Mouse (Mus musculus) Patski (cell line): ENCODE data around the gene Atpaf1. TPM values are rescaled to one million over a fixed set of nuclear protein-coding genes. Genes with fewer than 3 reads are reported as not detected.
A peak's percentile ranks its signal among the peaks of the same experiment; 100 is the strongest.

ENCODE experiments used
- ATAC-seq: fragments of 100-300 bp; one replicate; pipeline ENCODE4 v1.8.0; 2021
- CTCF ChIA-PET: fragments of 350-600 bp; sonication (Branson Sonifier 250); formaldehyde crosslinking; loops from one replicate; lab custom pipeline; 2022; ENCODE audit warnings: inconsistent platforms; lab: Charles Lee
- POLR2A ChIA-PET: fragments of 350-600 bp; sonication (Branson Sonifier 250); formaldehyde crosslinking; loops from one replicate; lab custom pipeline; 2022; ENCODE audit warnings: antibody characterized with exemption, inconsistent platforms; lab: Charles Lee
- DNase-seq: peaks from one replicate; pipeline ENCODE4 v3.0.0-alpha.2; 2011; ENCODE audit warnings: low read depth, low spot score
- H3K27me3 ChIP-seq: fragments of 371-371 bp; one replicate; pipeline ENCODE4 v1.5.1; 2021
- CTCF ChIP-seq: fragments of 100-300 bp; IDR thresholded peaks from one replicate; pipeline ENCODE4 v1.5.1; 2021
- in situ Hi-C: fragments of 300-500 bp; cut with MboI; formaldehyde crosslinking; loops from 3 replicates; pipeline ENCODE4 v1.11.1; 2018; ENCODE audit warnings: low pct_unique_long_range_greater_than_20kb, mixed read lengths
- polyA plus RNA-seq: library from polyadenylated mRNA; unstranded; gene quantifications from one replicate; pipeline ENCODE4 v1.2.3, GENCODE M21; 2021

Atpaf1 gene
- polyA plus RNA-seq, 1 experiment from 2014 or later = 28.5 TPM

DNA sequence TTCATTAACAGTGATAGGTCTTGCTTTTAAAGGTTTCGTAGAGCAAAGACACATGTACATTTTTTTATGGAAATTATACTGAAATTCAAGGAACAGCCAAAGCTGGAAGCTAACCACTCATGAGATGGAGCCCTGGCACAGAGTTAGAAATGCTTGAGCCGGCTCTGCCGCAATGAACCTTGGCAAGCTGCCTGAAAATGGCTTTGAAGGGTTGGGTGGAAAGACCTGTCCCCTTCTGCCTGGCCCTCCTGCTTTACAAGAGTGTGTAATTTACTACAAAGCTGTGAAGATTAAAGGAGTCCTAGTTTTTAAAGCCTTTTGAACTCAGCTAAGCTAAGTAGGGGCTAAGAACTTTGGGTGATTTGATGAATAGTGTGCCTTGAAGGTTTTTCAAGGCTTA, 23.4 kb upstream of the Atpaf1 start:
- TF ChIP-seq CTCF = no peak
- no peak for ATAC-seq
- no peak for DNase-seq
- CTCF ChIA-PET = no interaction called here
- in situ Hi-C loops = no loop called here
- POLR2A ChIA-PET = no interaction called here
- no peaks in the 10 kb centered on the region for H3K27me3 ChIP-seq

DNA sequence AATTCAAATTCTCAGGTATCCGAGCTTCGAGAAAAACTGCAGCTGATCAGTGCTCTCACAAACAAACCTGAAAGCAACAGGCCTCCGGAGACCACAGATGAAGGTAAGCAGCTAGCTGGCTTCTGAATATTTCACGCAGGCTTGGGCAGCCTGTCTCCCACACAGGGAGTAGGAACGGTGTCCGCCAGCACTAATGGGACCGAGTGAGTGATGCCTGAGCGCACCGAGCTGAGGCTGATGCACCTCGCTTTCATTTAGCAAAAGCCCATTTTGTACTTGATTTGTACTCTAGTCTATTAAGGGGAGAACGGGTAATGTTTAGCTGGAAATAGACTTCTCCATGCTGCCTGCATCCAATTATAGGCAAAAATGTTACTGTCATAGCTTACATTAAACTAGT, 20.0 kb upstream of the Atpaf1 start:
- POLR2A ChIA-PET = no interaction called here
- CTCF ChIA-PET = interaction anchor here (1.1 to 1.4 kb wide), 3 partner anchors 12 to 22 kb away, joined by 3 read pairs; no protein-coding TSS in a partner anchor
- TF ChIP-seq CTCF = no peak
- H3K27me3 ChIP-seq = no peaks in the 10 kb centered on the region
- in situ Hi-C loops = no loop called here
- DNase-seq = no peak
- no peak for ATAC-seq

DNA sequence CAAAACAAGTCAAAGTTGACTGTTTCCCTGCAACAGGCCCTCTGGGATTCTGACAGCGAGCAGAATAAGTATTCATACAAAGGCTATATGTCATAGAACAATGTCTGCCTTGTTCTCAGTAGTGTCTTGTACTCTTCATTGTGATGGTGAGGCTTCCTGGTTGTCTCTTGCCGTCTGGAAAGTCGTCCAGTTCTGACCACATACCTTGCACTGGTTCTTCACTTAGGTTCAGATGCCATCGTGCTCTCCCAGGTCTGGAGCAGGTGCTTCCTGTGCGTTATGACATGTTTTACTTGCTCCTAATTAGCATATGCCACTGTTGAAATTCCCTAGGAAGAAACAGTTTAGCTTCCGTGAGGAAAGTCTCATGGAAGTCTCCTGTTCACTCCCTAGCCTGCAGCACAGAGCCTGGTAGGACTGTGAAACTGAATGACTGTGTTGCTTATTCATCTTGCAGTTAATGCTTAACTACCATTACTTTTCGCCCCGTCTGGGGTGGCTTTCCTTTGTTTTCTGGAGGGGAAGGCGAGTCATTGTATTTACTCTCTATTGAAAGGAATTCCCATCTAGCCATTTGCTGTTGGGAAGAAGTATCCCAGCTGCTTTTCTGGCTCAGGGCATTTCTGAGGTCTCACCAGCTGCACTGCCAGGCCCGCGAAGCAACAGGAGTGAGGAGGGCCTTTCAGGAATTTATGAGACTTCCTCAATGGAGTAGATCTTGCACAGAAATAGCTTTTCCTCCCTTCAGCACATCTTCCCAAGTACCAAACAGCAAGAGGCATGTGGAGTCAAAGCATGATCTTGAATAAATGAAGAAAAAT, 16.8 kb upstream of the Atpaf1 start:
- no peak for TF ChIP-seq CTCF
- DNase-seq (peak; percentile 41), ATAC-seq (peak; percentile 82)
- in situ Hi-C loops = no loop called here
- ChIA-PET CTCF (no interaction called here), POLR2A (interaction anchor here (1.5 kb wide), 1 partner anchor 17 kb away, joined by 6 read pairs; the partner anchor contains the start of gene Atpaf1)
- no peaks in the 10 kb centered on the region for H3K27me3 ChIP-seq

DNA sequence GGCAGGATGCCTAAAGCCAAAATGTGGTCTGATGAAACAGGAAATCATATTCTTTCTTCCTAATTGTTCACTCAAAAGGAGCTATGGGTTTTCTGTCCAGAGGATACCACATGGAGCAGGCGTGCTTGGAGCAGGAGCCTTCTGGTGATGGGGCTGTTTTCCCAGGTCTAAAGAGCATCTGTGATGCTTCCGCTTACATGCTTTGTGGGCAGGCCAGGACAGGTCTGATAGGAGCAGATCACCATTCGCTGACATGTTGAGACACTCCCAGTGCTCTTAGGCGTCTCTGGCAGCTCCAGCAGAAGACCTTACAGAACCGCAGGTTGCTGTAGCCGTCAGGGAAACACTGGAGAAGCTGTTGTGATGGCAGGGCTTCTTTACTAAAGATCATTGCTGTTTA, 9.6 kb upstream of the Atpaf1 start:
- DNase-seq (no peak), ATAC-seq (no peak)
- POLR2A ChIA-PET = interaction anchor here (0.7 kb wide), 1 partner anchor 12 kb away, joined by 5 read pairs; no protein-coding TSS in a partner anchor
- H3K27me3 ChIP-seq = no peaks in the 10 kb centered on the region
- CTCF ChIA-PET = interaction anchor here (1.2 to 1.3 kb wide), 2 partner anchors 9 to 38 kb away, joined by 3 to 6 read pairs; partner anchors contain the start of genes Atpaf1 and Efcab14
- TF ChIP-seq CTCF = no peak
- in situ Hi-C loops = no loop called here

DNA sequence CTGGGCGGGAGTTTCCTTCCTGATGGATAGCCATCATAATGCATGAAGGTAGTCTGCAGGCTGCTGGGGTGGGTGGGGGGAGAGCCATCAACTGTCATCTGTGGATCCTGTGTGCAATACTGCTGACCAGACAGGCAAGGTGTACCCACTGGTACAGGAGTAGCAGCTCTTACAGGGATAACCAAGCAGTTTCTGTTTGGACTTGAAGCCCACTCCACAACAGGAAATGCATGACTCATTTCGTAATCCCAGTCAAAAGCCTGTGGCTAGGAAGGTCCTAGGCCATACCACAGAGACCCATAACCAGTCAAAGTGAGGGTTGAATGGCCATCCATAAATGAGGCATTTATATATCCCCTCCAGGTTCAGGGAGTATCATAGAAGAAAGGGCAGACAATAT, 7.0 kb upstream of the Atpaf1 start:
- TF ChIP-seq CTCF = no peak
- no peak for ATAC-seq
- ChIA-PET CTCF (no interaction called here), POLR2A (no interaction called here)
- no peaks in the 10 kb centered on the region for H3K27me3 ChIP-seq
- in situ Hi-C loops = no loop called here
- no peak for DNase-seq

DNA sequence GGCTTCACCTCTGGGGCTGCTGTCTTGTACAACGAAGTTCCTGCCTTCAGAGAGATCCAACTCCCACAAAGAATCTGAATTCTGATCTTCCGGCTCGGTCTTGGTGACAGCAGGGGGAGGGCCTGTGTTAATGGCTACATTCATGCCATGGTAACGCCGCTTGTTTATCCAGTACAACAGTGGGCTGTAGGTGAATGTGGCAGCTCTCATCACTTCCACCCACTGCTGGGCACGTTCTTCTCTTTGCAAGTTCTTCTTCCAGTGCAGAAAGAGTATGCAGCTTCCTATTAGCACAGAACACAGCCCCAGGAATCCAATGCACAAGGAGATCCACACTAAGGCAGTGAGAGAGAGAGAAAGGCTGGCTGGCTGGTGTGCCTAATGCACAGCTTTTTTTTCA, 4.3 kb upstream of the Atpaf1 start:
- CTCF ChIA-PET = no interaction called here
- TF ChIP-seq CTCF = no peak
- in situ Hi-C loops = no loop called here
- POLR2A ChIA-PET = no interaction called here
- no peak for DNase-seq
- H3K27me3 ChIP-seq = no peaks in the 10 kb centered on the region
- no peak for ATAC-seq

DNA sequence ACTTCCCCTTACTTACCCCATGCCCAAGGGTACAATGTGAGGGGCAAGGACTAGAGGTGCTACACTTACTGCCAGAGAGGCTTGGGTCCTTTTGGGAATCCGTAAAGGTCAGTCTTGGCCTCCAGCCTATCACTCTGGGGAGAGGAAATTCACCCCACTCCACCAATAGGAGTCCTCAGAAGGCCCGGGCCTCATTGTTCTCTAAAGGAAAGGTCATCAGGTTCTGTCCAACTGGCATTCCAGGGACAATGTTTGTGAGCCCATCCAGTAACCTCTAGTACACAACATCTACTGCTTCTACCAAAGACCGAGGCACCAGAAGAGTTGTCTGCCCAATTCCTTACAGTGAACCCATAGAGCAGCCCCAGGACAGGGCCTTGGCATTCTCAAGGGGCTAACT, 3.7 kb upstream of the Atpaf1 start, which contains the start of gene Tex38:
TSS of gene Tex38 (minus strand) at position 101 of the 400 bp plus-strand sequence.
- in situ Hi-C loops = no loop called here
- no peak for TF ChIP-seq CTCF
- ChIA-PET CTCF (no interaction called here), POLR2A (no interaction called here)
- no peak for DNase-seq
- H3K27me3 ChIP-seq = no peaks in the 10 kb centered on the region
- no peak for ATAC-seq

DNA sequence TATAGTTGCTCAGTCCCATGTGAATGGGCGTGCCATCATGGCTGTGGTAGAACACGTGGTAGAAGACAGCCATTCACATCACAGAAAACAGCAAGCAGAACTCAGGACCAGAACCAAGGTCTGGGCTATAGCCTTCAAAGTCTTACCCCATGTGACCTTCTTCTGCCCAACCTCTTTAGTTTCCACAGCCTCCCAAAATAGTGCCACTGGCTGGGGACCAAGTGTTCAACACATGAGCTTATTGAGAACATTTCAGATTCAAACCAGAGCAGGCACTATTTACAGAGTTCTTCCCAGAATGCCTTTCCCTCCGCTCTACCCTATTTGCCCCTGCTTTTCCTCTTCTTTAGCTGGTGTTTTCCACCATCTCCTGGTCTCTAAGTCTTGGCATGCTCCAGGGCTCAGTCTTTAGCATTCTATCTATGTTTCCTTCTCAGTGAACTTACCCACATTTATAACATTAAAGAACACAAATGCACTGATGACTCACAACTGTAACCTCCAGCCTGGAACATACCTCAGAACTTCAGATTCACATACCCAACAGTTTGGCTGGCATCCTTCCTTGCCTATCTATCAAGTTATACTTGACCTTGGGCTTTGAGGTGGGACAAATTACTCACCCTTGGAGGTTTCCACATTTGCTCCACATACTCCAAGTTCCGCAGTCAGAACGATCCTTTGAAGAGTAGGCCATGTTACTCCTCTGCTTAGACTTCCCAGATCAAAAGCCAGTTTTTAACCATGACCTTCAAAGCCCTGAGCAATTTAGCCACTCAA, 2.4 kb upstream of the Atpaf1 start:
- no peak for TF ChIP-seq CTCF
- DNase-seq = no peak
- ChIA-PET CTCF (no interaction called here), POLR2A (no interaction called here)
- in situ Hi-C loops = no loop called here
- no peaks in the 10 kb centered on the region for H3K27me3 ChIP-seq
- ATAC-seq = no peak

DNA sequence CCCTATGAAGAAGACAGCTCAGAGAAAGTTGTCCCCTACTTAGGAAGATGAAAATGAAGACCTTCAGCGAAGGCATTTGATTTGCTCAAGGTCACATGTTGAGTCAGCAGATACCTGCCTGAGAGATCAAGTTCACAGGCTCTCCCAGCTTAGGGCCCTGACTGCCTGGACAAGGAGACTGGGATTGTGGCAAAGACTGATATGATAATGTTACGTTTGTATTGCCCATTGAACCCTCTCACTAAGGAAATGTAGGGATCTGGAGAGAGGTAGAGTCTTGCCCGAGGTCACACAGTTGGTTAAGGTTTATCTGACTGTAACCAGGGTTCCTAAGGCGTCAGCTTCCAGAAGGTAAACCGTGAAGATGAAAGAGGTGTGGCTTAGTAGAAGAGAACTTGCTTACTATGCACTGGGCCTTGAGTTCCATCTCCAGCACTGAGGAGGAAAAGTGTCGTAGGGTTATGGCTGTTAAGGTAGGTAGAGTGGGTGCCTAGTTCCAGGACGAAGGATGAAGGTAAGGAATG, 961 bp downstream of the Atpaf1 start:
- H3K27me3 ChIP-seq = no peaks in the 10 kb centered on the region
- in situ Hi-C loops = no loop called here
- no peak for DNase-seq
- TF ChIP-seq CTCF = no peak
- CTCF ChIA-PET = interaction anchor here (1.0 kb wide), 1 partner anchor 14 kb away, joined by 3 read pairs; no protein-coding TSS in a partner anchor
- ATAC-seq = peak; percentile 31
- POLR2A ChIA-PET = interaction anchor here (1.8 to 2.4 kb wide), 2 partner anchors 18 to 42 kb away, joined by 6 to 11 read pairs; partner anchors contain the start of gene Mob3c

DNA sequence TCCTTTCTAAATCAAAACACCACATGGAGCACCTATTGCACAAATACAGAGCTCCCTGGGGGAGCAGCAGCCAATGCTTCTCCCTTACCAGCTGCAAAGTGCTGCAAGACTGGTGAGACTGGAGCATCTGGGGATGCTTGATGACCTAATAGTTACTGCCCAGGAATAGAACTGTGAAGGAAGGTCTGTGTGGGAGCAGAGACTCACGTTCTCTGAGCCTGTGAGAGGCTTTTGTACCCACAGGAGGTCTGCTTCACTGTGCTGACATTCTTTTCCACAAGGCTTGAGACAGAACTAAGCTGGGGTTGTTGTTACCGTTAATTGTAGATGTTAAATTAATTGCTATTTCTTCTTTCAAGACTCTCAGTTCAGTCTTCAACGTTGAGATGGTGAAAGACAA, 6.3 kb downstream of the Atpaf1 start:
- in situ Hi-C loops = no loop called here
- ChIA-PET POLR2A (no interaction called here), CTCF (no interaction called here)
- ATAC-seq (no peak), DNase-seq (no peak)
- H3K27me3 ChIP-seq = no peaks in the 10 kb centered on the region
- TF ChIP-seq CTCF = no peak

DNA sequence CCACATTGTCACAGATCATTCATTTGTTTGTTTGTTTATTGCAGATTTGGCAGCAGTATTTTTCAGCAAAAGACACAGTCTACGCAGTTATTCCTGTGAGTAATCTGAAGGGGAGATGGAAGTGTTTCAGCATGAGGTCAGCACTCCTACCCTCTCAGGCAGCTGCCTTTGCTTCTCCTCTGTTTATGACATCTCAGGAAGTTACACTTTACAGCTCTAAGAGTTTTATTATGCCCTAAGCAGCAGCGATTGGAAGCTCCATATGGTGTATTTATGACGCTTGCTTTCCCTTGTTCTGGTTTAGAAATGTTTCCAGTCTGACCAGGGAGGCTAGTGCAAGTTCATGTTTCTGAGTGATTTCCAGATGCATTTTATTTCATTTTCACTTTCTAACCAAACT, 10.7 kb downstream of the Atpaf1 start:
- in situ Hi-C loops = no loop called here
- no peak for DNase-seq

More for the DNA sequence above, 10.7 kb downstream of the Atpaf1 start:
- ATAC-seq = no peak
- POLR2A ChIA-PET = no interaction called here
- no peaks in the 10 kb centered on the region for H3K27me3 ChIP-seq
- CTCF ChIA-PET = interaction anchor here (2.4 kb wide), 1 partner anchor 63 kb away, joined by 4 read pairs; no protein-coding TSS in a partner anchor
- TF ChIP-seq CTCF = no peak
